Mouse (Mus musculus) forelimb bud, embryonic 11.5 days (tissue): Measurements from ENCODE around the gene Aym1.

Source experiments
- DNase-seq: peaks from one replicate; pipeline ENCODE4 v3.0.0-alpha.2; 2012; ENCODE audit warnings: low read depth, low spot score

Aym1 gene

GRCm38 (mm10) chr5:113402702-113403101, 45.6 kb downstream of the Aym1 start:
- DNase-seq: no peak

- peak; percentile 86 for DNase-seq
Observed at GRCm38 (mm10) chr5:113407346-113407745, 50.3 kb downstream of the Aym1 start.
